Mouse (Mus musculus) adrenal gland, adult (tissue): ENCODE results near the gene Cldn10.
A peak's percentile ranks its signal among the peaks of the same experiment; 100 is the strongest.
"Not testable (repeated sequence)": the region's sequence is repeated elsewhere in the genome, so short reads cannot be mapped to it uniquely, and the experiment has no call there.

Experiments used
- DNase-seq, 2 experiments: peaks; one replicate each; pipeline ENCODE4 v3.0.0; 2022 to 2023; ENCODE audit warnings: low spot score in 1 of 2; ENCODE audit not compliant: inconsistent age in 2 of 2

Cldn10 gene

GRCm38 (mm10) chr14:118787621-118788020 lies at the start of gene Cldn10:
Gene Cldn10 (plus strand): TSS chr14:118787908.
- no peak for DNase-seq

DNA sequence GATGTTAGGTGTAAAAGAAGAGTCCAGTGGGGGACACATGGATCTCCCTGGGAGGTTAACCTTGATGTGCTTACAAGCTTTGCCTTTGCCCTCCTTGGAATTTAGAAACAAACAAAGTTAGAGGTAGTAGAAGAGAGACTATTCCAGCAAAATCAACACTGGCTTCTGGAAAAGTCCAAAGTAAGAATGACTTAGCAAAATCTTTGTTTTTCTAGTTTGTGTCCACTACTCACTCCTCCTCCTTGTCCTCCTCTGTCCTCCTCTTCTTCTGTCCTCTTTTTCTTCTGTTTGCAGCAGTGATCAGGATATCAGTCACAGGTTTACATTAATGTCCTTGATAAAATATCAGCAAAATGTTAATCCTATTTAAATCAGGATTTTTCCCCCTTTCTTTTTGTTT lies 45.9 kb upstream of the Cldn10 start:
- DNase-seq, result no peak

DNA sequence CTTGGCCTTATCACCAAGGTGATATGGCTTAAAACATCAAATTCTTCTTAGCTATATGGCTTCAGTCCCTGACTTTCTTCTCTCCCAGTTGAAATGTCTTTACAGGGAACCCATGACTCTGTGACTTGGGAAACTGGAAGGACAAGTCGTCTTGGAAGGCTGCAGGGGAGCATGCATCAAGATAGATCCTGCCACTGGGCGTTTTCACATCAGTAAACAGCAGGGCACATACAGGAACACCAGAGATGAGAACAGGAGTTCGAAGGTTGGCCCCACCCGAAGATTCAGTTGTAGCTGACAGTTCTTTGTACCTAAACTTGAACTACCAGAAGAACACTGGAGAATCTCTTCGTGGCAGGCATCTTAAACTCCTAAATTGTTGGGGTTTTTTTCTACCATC lies 44.8 kb upstream of the Cldn10 start:
- no peak for DNase-seq

- no peak for DNase-seq
These were observed 38.6 kb upstream of the Cldn10 start for GRCm38 (mm10) chr14:118749068-118749467.

GRCm38 (mm10) chr14:118749715-118750114 lies 38.0 kb upstream of the Cldn10 start:
- no peak for DNase-seq

DNA sequence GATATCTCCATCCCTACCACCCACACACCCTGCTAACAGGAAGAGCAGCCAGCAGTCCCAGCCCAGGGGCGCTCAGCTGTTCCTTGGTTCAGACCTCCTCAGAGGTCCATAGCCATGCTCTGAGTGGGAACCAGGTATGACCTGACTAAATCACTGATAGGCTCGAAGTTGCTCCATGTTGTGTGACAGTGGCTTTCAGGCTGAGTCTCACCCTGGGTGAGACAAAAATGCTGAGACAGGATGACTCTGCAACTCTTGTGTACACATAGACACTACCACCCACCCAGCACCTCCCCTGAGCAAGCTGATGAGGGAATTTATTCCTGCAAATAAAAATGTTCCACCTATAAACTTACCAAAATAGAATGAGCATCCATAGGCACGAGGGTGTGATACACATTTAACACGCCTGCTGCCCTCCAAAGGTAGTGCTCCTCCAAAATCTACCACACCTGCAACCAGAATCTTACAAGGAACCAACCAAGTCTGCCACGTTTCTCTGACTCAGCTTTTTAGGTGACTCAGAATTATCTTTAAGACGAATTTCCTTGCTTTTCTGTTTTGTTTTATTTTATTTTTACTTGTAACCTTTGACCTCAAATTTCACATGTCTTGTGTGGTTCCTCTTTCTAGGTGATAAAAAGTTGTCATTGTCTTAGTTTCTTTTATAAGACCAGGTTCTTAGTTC lies 37.1 kb upstream of the Cldn10 start:
- no peak for DNase-seq

- DNase-seq, result no peak
These were observed 36.4 kb upstream of the Cldn10 start for GRCm38 (mm10) chr14:118751193-118751753.

DNA sequence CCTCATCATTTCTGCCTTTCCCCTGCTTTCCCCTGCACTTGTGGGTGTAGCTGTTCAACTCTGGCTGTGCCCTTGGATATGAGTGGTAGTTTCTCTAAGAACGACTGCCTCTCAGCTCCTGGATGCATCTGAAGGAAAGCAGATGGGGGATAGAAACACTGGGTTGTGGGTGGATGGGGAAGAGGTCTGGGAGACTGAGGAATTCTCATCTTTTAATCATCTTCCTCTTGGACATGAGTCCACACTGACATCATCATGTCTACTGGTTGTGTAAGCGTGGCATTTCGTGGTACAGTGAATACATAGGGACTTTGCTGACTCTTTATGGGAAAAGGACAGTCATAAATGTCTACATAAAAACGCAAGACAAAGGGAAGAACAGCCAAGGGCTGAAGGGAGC lies 31.7 kb upstream of the Cldn10 start:
- DNase-seq, result no peak

GRCm38 (mm10) chr14:118756566-118756965 lies 31.1 kb upstream of the Cldn10 start:
- DNase-seq, result no peak

GRCm38 (mm10) chr14:118763362-118763761 lies 24.3 kb upstream of the Cldn10 start:
- DNase-seq, result not testable (repeated sequence)

DNA sequence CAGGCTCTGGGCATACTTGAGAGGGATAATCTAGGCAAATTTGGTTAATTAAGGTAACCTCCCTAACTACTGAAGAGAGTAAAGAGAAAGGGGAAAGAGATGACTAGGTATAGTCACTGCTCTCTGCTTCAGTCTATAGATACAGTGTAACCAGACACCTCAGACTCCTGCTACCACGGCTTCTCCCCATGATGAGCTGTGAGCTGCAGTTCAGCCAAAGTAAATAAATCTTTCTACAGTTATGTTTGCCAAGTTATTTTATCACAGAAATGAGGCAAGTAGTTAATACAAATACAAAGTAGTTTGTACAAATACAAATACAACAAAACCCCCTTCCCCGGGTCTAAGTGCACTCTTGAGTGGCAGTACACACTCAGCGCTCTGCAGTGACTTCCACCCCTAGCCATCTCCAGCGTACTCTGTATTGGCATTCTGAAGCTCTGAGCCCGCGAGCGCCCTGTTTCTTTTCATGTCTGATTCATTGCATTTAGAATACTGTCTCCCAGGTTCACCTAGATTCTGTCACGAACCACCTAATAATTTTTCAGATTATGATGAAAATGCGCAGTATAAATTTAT lies 23.7 kb upstream of the Cldn10 start:
- no peak for DNase-seq

- DNase-seq, result no peak
These were observed 22.4 kb upstream of the Cldn10 start for GRCm38 (mm10) chr14:118765306-118765705.

DNA sequence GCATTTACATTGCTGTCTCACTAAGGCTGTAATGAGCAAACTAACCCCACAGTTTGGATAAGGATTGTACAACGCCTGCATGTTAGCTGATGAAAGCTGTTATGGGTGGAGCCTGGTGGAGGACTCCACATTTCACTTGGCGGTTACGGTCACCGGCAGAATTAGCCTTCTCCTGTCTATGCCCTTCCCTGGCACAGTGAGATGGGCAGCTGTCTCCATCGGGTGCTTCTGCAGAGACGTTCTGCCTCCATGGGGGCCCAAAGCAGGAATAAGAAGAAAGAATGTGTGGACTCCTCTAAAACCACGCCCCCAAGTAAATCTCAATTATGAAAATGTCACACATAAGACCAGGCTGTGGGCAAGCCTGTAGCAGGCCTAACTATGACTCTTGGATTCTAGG lies 21.8 kb upstream of the Cldn10 start:
- DNase-seq, result no peak

- no peak for DNase-seq
These were observed 21.3 kb upstream of the Cldn10 start for GRCm38 (mm10) chr14:118766368-118766767.

GRCm38 (mm10) chr14:118767673-118768353 lies 19.9 kb upstream of the Cldn10 start:
- DNase-seq, result peak; percentile 81 to 93

DNA sequence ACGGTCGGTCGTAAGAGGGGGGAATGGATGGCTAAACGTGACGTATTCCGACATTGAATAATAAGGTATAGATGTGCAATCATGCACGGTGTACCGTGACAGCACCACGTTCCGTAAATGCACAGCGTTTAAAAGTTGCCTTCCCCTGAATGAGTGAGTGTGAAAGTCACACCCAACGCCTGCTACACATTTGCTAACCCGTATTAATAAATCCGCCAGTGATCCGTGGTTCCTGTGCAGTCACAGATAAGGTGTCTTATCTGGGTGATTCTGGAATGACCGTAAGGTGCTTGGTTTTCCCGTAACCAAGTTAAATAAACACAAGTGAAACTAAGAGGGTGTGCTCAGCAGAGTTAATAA lies 19.4 kb upstream of the Cldn10 start:
- DNase-seq, result no peak

DNA sequence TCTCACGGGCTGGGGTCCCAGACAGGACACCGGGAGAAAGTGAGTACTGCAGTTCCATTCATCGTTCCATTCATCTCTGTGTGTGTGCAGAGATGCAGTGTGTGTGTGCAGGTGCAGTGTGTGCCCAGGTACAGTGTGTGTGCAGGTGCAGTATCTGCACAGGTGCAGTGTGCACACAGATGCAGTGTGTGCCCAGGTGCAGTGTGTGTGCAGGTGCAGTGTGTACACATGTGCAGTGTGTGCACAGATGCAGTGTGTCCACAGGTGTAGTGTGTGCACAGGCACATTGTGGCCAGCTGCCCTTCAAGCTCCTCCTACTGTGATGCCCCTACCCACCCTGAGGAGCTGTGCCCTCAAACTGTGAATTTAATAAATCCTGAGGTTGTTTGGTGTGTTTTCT lies 14.0 kb upstream of the Cldn10 start:
- no peak for DNase-seq

- peak; percentile 23 to 63 for DNase-seq
These were observed 12.9 kb upstream of the Cldn10 start for GRCm38 (mm10) chr14:118774507-118775428.

- DNase-seq, result no peak
These were observed 12.2 kb upstream of the Cldn10 start for GRCm38 (mm10) chr14:118775554-118775953.

DNA sequence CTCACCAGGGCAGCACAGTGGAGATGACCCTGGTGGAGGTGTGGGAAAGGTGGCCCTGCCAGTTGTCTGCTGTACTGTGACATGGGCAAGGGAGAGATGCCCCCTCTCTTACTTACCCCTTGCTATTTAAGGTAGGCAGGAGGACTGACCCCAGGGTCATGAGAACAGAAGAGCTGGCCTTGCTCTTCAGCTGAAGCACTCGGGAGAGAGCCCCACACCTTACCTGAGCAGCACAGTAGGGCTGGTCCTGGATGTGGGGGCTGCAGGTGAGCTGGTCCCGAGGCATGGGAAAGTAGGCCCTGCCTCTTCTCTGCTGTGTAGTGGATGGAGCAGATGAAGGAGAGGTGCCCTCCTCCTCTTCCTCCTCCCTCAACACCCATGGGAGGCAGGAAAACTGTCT lies 11.3 kb upstream of the Cldn10 start:
- no peak for DNase-seq

DNA sequence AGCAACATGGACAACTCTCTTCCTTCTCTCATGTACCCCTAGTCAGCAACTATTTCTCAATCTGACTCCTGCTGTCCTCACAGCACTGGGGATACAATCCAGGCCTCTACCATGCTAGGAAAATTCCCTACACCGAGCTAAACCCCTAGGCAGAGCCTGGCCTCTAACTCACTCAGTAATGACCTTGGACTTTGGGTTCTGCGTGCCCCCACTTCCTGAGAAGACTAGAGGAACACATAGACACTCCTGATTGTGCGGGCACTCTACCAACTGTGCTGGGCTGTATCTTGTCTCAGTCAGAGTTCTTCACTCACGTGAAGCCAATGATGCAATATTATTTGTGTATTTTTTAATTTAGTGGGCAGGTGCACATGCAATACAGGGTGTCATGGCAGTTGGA lies 10.2 kb upstream of the Cldn10 start:
- DNase-seq, result peak; percentile 58 to 63
